Mouse (Mus musculus) bone marrow, adult 2 months (tissue): Measurements from ENCODE around the gene Zfp334. TPM values are rescaled to one million over a fixed set of nuclear protein-coding genes. Genes with fewer than 3 reads are reported as not detected.
A peak's percentile ranks its signal among the peaks of the same experiment; 100 is the strongest.

ENCODE experiments used
- H3K27ac ChIP-seq: fragments of 200-500 bp; 2 replicates; pipeline ENCODE4 v1.5.1; 2012; ENCODE audit warnings: low read depth, mild to moderate bottlenecking, control low read depth, inconsistent platforms, low read length; ENCODE audit not compliant: control insufficient read depth, poor library complexity, insufficient read depth
- H3K4me1 ChIP-seq: fragments of 200-500 bp; 2 replicates; pipeline ENCODE4 v1.6.1; 2011; ENCODE audit warnings: low read length; ENCODE audit not compliant: control insufficient read depth, insufficient read depth
- H3K4me3 ChIP-seq: fragments of 200-500 bp; replicated peaks from 2 replicates; pipeline ENCODE3; 2011; ENCODE audit warnings: mild to moderate bottlenecking, low read depth, low read length, control low read depth; ENCODE audit not compliant: control insufficient read depth
- CTCF ChIP-seq: fragments of 200-500 bp; IDR thresholded peaks from 2 replicates; pipeline ENCODE4 v1.5.1; 2011; ENCODE audit warnings: low read length, control low read depth; ENCODE audit not compliant: control insufficient read depth, insufficient read depth
- POLR2A ChIP-seq: fragments of 200-500 bp; IDR thresholded peaks from 2 replicates; pipeline ENCODE4 v1.6.1; 2011; ENCODE audit warnings: low read depth, mild to moderate bottlenecking, control low read depth, low read length, borderline replicate concordance; ENCODE audit not compliant: control insufficient read depth
- WGBS: fragments of 180-500 bp; shearing (Covaris S2); methylation state at CpG from one replicate; pipeline ENCODE4 v1.1.7; 2018; 5-methylcytosine and 5-hydroxymethylcytosine counted together
- polyA plus RNA-seq: library from polyadenylated mRNA; stranded (reverse); fragments of >200 nt; gene quantifications from 2 replicates; pipeline ENCODE4 v1.2.4, GENCODE M21; 2011; ENCODE audit warnings: low replicate concordance; ENCODE audit not compliant: missing spikeins, insufficient read depth, insufficient read length

Gene Zfp334
- polyA plus RNA-seq, 1 experiment: 0.42 TPM

GRCm38 (mm10) chr2:165414321-165414720 lies 26.3 kb upstream of the Zfp334 start:
- TF ChIP-seq POLR2A: no peak
- TF ChIP-seq CTCF: no peak
- no peak overlapping the region for H3K27ac ChIP-seq
- no peaks in the 10 kb centered on the region; the same call in none of the 2 replicates for H3K4me1 ChIP-seq
- no peak overlapping the region for H3K4me3 ChIP-seq
- WGBS: 73% methylated on average over 5 of the region's 5 CpGs

DNA sequence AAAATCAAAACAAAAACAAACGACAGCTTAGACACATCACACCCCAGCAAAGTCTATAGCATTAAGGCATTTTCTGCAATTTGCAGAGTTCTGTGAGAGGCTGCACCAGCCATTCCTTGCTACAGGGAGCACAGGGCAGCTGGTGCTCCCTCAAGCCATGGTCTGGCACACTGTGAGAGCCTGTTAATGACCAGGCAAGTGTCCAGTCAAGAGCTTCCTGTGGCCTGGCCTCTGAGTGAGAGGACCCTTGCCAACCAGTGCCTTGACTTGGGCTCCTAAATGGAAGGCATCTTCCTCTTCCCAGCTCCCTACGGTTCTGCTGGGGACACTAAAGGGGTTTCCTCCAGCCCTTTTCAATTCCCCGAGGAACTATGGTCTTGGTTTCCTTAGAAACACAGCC lies 25.8 kb upstream of the Zfp334 start:
- WGBS: 45% methylated on average over 3 of the region's 3 CpGs
- H3K27ac ChIP-seq: no peak overlapping the region
- H3K4me3 ChIP-seq: no peak overlapping the region
- no peaks in the 10 kb centered on the region; the same call in 1 of the 2 replicates for H3K4me1 ChIP-seq
- no peak for TF ChIP-seq POLR2A
- no peak for TF ChIP-seq CTCF

- 8% methylated on average over 10 of the region's 10 CpGs for WGBS
- Histone ChIP-seq H3K4me1 (no peaks in the 10 kb centered on the region), H3K27ac (no peak overlapping the region), H3K4me3 (no peak overlapping the region)
- no peak for TF ChIP-seq POLR2A
- TF ChIP-seq CTCF: peak; percentile 75
Measured at GRCm38 (mm10) chr2:165407700-165408301, 19.7 kb upstream of the Zfp334 start.

- WGBS: 11% methylated on average over 6 of the region's 6 CpGs
- H3K4me1 ChIP-seq: no peaks in the 10 kb centered on the region
- H3K4me3 ChIP-seq: no peak overlapping the region
- TF ChIP-seq CTCF: no peak
- TF ChIP-seq POLR2A: no peak
- H3K27ac ChIP-seq: peak overlapping the region; percentile 32; the same call in 1 of the 2 replicates
Measured at GRCm38 (mm10) chr2:165405351-165405750, 17.3 kb upstream of the Zfp334 start.

- TF ChIP-seq POLR2A (no peak), CTCF (no peak)
- WGBS: 5% methylated on average over 9 of the region's 9 CpGs
- Histone ChIP-seq H3K27ac (no peak overlapping the region), H3K4me1 (no peaks in the 10 kb centered on the region), H3K4me3 (no peak overlapping the region)
Measured at GRCm38 (mm10) chr2:165404951-165405350, 16.9 kb upstream of the Zfp334 start.

GRCm38 (mm10) chr2:165398164-165398785 lies 10.2 kb upstream of the Zfp334 start:
- Histone ChIP-seq H3K4me3 (no peak overlapping the region), H3K4me1 (no peaks in the 10 kb centered on the region), H3K27ac (no peak overlapping the region)
- WGBS: 80% methylated on average over 15 of the region's 15 CpGs
- TF ChIP-seq POLR2A (no peak), CTCF (no peak)

- H3K4me1 ChIP-seq: no peaks in the 10 kb centered on the region
- no peak overlapping the region for H3K4me3 ChIP-seq
- 89% methylated on average over 23 of the region's 23 CpGs for WGBS
- no peak for TF ChIP-seq POLR2A
- no peak overlapping the region for H3K27ac ChIP-seq
Measured at GRCm38 (mm10) chr2:165397502-165398163, 9.6 kb upstream of the Zfp334 start.

DNA sequence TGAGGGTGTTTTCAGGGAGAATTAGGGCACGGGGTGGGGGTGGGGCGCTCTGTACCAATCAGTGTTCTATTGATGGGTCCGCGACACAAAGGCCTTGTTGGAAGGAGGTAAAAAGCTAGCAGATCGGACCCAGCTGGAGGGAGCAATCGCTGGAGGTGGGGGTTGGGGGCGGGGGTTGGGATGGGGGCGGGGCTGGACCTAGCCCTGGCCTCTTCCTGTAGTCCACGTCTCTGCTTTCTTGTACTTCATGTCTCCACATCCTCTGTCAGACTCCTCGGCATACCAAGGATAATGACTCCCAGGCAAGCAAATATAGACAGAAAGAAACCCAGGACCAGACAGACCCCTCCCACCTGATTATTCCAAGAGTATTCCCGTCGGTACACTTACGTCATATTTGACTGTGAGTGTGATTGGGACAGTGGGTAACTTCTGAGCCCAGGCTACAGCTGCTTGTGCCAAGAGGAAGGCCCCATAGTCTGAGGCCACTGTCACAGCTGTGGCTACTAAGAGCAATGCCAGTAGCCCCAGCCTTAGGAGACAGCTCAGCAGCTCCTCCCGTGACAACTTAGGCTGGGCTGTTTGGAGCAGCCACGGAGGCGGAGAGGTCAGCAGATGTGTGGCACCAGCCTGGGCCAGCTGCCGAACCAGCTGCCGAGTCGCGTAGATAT lies 8.9 kb upstream of the Zfp334 start:
- H3K4me3 ChIP-seq: no peak overlapping the region
- no peaks in the 10 kb centered on the region for H3K4me1 ChIP-seq
- TF ChIP-seq POLR2A (no peak), CTCF (no peak)
- 77% methylated on average over 20 of the region's 20 CpGs for WGBS
- no peak overlapping the region for H3K27ac ChIP-seq

GRCm38 (mm10) chr2:165392156-165392555 lies 4.1 kb upstream of the Zfp334 start:
- H3K4me1 ChIP-seq: no peaks in the 10 kb centered on the region
- no peak overlapping the region for H3K27ac ChIP-seq
- 72% methylated on average over 4 of the region's 4 CpGs for WGBS
- H3K4me3 ChIP-seq: no peak overlapping the region
- TF ChIP-seq CTCF: no peak
- TF ChIP-seq POLR2A: no peak
